Mouse (Mus musculus) liver, adult 2 months (tissue): Measurements from ENCODE around the gene Lrrc23. TPM values are rescaled to one million over a fixed set of nuclear protein-coding genes. Genes with fewer than 3 reads are reported as not detected.

ENCODE experiments used
- DNase-seq: peaks from one replicate; pipeline ENCODE4 v3.0.0-alpha.2; 2011; ENCODE audit warnings: low read depth, low spot score; ENCODE audit errors: extremely low read depth
- H3K27ac ChIP-seq: fragments of 200-500 bp; replicated peaks from 2 replicates; pipeline ENCODE4 v1.5.1; 2012; ENCODE audit warnings: low read depth, mild to moderate bottlenecking, control low read depth, inconsistent platforms, low read length; ENCODE audit not compliant: insufficient read depth
- H3K27me3 ChIP-seq: fragments of 200-500 bp; 2 replicates; pipeline ENCODE4 v1.6.1; 2012; ENCODE audit warnings: mild to moderate bottlenecking, moderate library complexity, low read length, inconsistent platforms; ENCODE audit not compliant: control insufficient read depth, insufficient read depth
- H3K36me3 ChIP-seq: fragments of 200-500 bp; 2 replicates; pipeline ENCODE4 v1.6.1; 2012; ENCODE audit warnings: low read length, inconsistent platforms; ENCODE audit not compliant: control insufficient read depth, insufficient read depth
- H3K4me1 ChIP-seq: fragments of 200-500 bp; 2 replicates; pipeline ENCODE4 v1.6.1; 2011; ENCODE audit warnings: low read length; ENCODE audit not compliant: control insufficient read depth, insufficient read depth
- H3K4me3 ChIP-seq: fragments of 200-500 bp; 2 replicates; pipeline ENCODE4 v1.5.1; 2011; ENCODE audit warnings: low read depth, mild to moderate bottlenecking, control low read depth, low read length, moderate library complexity; ENCODE audit not compliant: insufficient read depth
- H3K79me2 ChIP-seq: fragments of 200-500 bp; 2 replicates; pipeline ENCODE4 v1.6.1; 2012; ENCODE audit warnings: inconsistent platforms, mild to moderate bottlenecking, low read length, moderate library complexity; ENCODE audit not compliant: control insufficient read depth, insufficient read depth
- H3K9ac ChIP-seq: fragments of 200-500 bp; 2 replicates; pipeline ENCODE4 v1.6.1; 2012; ENCODE audit warnings: low read depth, mild to moderate bottlenecking, control low read depth, inconsistent platforms, low read length
- CTCF ChIP-seq: fragments of 200-500 bp; IDR thresholded peaks from 2 replicates; pipeline ENCODE4 v1.5.1; 2011; ENCODE audit warnings: low read depth, low read length, control low read depth
- POLR2A ChIP-seq: fragments of 200-500 bp; IDR thresholded peaks from 2 replicates; pipeline ENCODE4 v1.6.1; 2011; ENCODE audit warnings: low read length, control low read depth; ENCODE audit not compliant: insufficient read depth; ENCODE audit errors: extremely low read depth
- whole genome bisulfite sequencing: fragments of 180-500 bp; shearing (Covaris S2); methylation state at CpG from one replicate; pipeline ENCODE4 v1.1.7; 2018; 5-methylcytosine and 5-hydroxymethylcytosine counted together
- polyA plus RNA-seq: library from polyadenylated mRNA; depleted of rRNA; stranded (reverse); fragments of >200 nt; gene quantifications from 2 replicates; pipeline ENCODE4 v1.2.3, GENCODE M21; 2012
- total RNA-seq: library from RNA; depleted of rRNA; stranded (reverse); fragments of >200 nt; gene quantifications from 2 replicates; pipeline ENCODE4 v1.2.3, GENCODE M21; 2014

The Lrrc23 gene
- total and polyA plus RNA-seq, 2 experiments: not detected

GRCm38 (mm10) chr6:124817563-124817962, 38.0 kb upstream of the Lrrc23 start:
- peaks cover 24% of the 10 kb centered on the region for H3K36me3 ChIP-seq
- no peak overlapping the region for H3K27ac ChIP-seq
- TF ChIP-seq CTCF (no peak), POLR2A (no peak)
- H3K27me3 ChIP-seq: no peaks in the 10 kb centered on the region
- no peak overlapping the region for H3K9ac ChIP-seq
- no peaks in the 10 kb centered on the region for H3K79me2 ChIP-seq
- H3K4me1 ChIP-seq: peaks cover 4% of the 10 kb centered on the region; the same call in 1 of the 2 replicates
- H3K4me3 ChIP-seq: no peak overlapping the region
- no peak for DNase-seq
- 98% methylated on average over 8 of the region's 8 CpGs for WGBS

- Histone ChIP-seq H3K4me1 (peaks cover 6% of the 10 kb centered on the region; the same call in 1 of the 2 replicates), H3K27ac (no peak overlapping the region), H3K36me3 (peaks cover 22% of the 10 kb centered on the region), H3K9ac (no peak overlapping the region), H3K79me2 (no peaks in the 10 kb centered on the region), H3K4me3 (no peak overlapping the region), H3K27me3 (no peaks in the 10 kb centered on the region)
- DNase-seq: no peak
- TF ChIP-seq CTCF (no peak), POLR2A (no peak)
- 97% methylated on average over 11 of the region's 11 CpGs for WGBS
Measured at GRCm38 (mm10) chr6:124817125-124817524, 37.6 kb upstream of the Lrrc23 start.

DNA sequence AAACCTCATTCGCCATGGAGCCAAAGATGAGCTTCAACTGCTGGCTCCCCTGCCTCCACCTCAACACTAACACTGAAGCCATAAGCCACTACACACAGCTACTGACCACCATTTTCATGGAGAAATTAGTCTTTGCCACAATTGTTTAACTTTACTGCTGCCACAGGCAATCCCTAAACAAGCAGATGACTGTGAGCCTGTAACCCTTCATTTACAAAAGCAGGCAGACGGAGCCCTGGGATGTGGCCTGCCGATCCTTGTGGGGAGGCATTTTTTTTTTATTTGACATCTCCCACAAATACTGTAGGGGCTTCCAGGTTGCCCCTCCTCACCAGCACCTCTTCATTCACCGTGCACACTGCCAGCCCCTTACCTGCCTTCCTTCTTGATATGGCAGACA, 37.1 kb upstream of the Lrrc23 start:
- Histone ChIP-seq H3K27me3 (no peaks in the 10 kb centered on the region), H3K79me2 (no peaks in the 10 kb centered on the region), H3K36me3 (peaks cover 21% of the 10 kb centered on the region), H3K9ac (no peak overlapping the region), H3K27ac (no peak overlapping the region), H3K4me1 (peaks cover 11% of the 10 kb centered on the region), H3K4me3 (no peak overlapping the region)
- DNase-seq: no peak
- TF ChIP-seq CTCF (no peak), POLR2A (no peak)
- WGBS: 95% methylated on average over 4 of the region's 4 CpGs

- TF ChIP-seq CTCF (no peak), POLR2A (no peak)
- WGBS: 75% methylated on average over 9 of the region's 9 CpGs
- Histone ChIP-seq H3K79me2 (no peaks in the 10 kb centered on the region), H3K9ac (no peak overlapping the region), H3K4me1 (peaks cover 13% of the 10 kb centered on the region), H3K27me3 (no peaks in the 10 kb centered on the region), H3K36me3 (peaks cover 13% of the 10 kb centered on the region), H3K27ac (no peak overlapping the region), H3K4me3 (no peak overlapping the region)
- DNase-seq: no peak
Measured at GRCm38 (mm10) chr6:124814858-124815774, 35.6 kb upstream of the Lrrc23 start.

DNA sequence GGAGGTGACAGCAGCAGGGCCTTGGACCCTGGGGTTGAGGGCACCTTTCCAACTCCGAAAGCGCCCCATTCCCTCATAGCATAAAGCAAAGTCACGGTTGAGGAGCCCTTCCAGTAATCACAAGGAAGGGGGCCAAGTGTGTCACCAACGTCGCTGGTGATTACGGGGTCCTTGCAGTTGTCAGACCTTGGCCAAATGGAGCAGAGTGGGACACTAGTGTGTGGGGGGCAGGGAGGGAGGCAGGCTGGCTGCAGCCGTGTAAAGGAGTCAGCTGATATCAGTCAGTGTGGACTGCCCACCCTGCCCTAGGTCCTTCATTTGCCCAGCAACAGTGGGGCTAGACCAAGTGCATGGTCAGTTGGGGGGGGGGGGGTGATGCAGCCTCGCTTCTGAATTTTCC, 34.9 kb upstream of the Lrrc23 start:
- Histone ChIP-seq H3K4me1 (peaks cover 19% of the 10 kb centered on the region), H3K9ac (peak overlapping the region; percentile 38; the same call in 1 of the 2 replicates), H3K36me3 (peaks cover 11% of the 10 kb centered on the region), H3K4me3 (no peak overlapping the region), H3K27ac (peak overlapping the region; percentile 51), H3K27me3 (no peaks in the 10 kb centered on the region), H3K79me2 (no peaks in the 10 kb centered on the region)
- 30% methylated on average over 8 of the region's 8 CpGs for WGBS
- no peak for DNase-seq
- TF ChIP-seq POLR2A: no peak
- no peak for TF ChIP-seq CTCF

- TF ChIP-seq CTCF (no peak), POLR2A (peak; percentile 95; the same call in 1 of the 2 replicates)
- Histone ChIP-seq H3K27ac (peak within 1 kb of the TSS; percentile 76), H3K4me3 (peak within 1 kb of the TSS; percentile 80), H3K79me2 (no peaks in the 10 kb centered on the region), H3K27me3 (no peaks in the 10 kb centered on the region), H3K4me1 (peaks cover 19% of the 10 kb centered on the region), H3K36me3 (peaks cover 10% of the 10 kb centered on the region), H3K9ac (peak within 1 kb of the TSS; percentile 79)
- DNase-seq: peak; percentile 86
- under 1% methylated on average over 22 of the region's 22 CpGs for WGBS
Measured at GRCm38 (mm10) chr6:124813933-124814332, 34.4 kb upstream of the Lrrc23 start, which contains the start of gene Tpi1. TSS of gene Tpi1 (minus strand) at chr6:124814296.
